Mouse (Mus musculus): Measurements from ENCODE around the gene Wfdc11. TPM values are rescaled to one million over a fixed set of nuclear protein-coding genes. Genes with fewer than 3 reads are reported as not detected.
"Not testable (repeated sequence)": the region's sequence is repeated elsewhere in the genome, so short reads cannot be mapped to it uniquely, and the experiment has no call there.

Gene Wfdc11
- polyA plus RNA-seq, 1 experiment from 2014 or later = not detected

- no peaks in the 10 kb centered on the region for H3K27me3 ChIP-seq
- no peaks in the 10 kb centered on the region for H3K36me3 ChIP-seq
- no peaks in the 10 kb centered on the region for H3K9me3 ChIP-seq
- no peak overlapping the region for H3K9ac ChIP-seq (replicated peaks)
- H3K4me1 ChIP-seq (replicated peaks) = no peaks in the 10 kb centered on the region
- ATAC-seq = no peak
- no peak overlapping the region for H3K27ac ChIP-seq
- WGBS = 84% methylated on average over 4 of the region's 4 CpGs
- H3K4me2 ChIP-seq (replicated peaks) = no peak overlapping the region
- H3K4me3 ChIP-seq (replicated peaks) = no peak overlapping the region
These were observed 52.1 kb downstream of the Wfdc11 start for GRCm38 (mm10) chr2:164621775-164622174.

GRCm38 (mm10) chr2:164619050-164619449 lies 54.8 kb downstream of the Wfdc11 start:
- ATAC-seq = no peak
- no peak overlapping the region for H3K4me3 ChIP-seq (replicated peaks)
- no peak overlapping the region for H3K4me2 ChIP-seq (replicated peaks)
- H3K9me3 ChIP-seq = no peaks in the 10 kb centered on the region
- no peak overlapping the region for H3K27ac ChIP-seq
- WGBS = 79% methylated on average over 5 of the region's 5 CpGs
- no peaks in the 10 kb centered on the region for H3K27me3 ChIP-seq
- no peak overlapping the region for H3K9ac ChIP-seq (replicated peaks)
- no peaks in the 10 kb centered on the region for H3K4me1 ChIP-seq (replicated peaks)
- no peaks in the 10 kb centered on the region for H3K36me3 ChIP-seq

GRCm38 (mm10) chr2:164615386-164615785 lies 58.5 kb downstream of the Wfdc11 start:
- H3K4me2 ChIP-seq (replicated peaks) = no peak overlapping the region
- no peaks in the 10 kb centered on the region for H3K4me1 ChIP-seq (replicated peaks)
- no peak overlapping the region for H3K9ac ChIP-seq (replicated peaks)
- H3K36me3 ChIP-seq = no peaks in the 10 kb centered on the region
- no peak overlapping the region for H3K4me3 ChIP-seq (replicated peaks)
- H3K27me3 ChIP-seq = no peaks in the 10 kb centered on the region
- no peaks in the 10 kb centered on the region for H3K9me3 ChIP-seq
- no peak for ATAC-seq
- 90% methylated on average over 3 of the region's 3 CpGs for WGBS
- H3K27ac ChIP-seq = no peak overlapping the region

- not testable (repeated sequence) for H3K4me3 ChIP-seq (replicated peaks); H3K4me1 ChIP-seq (replicated peaks); H3K27ac ChIP-seq; H3K36me3 ChIP-seq; H3K4me2 ChIP-seq (replicated peaks); ATAC-seq; H3K9me3 ChIP-seq; H3K9ac ChIP-seq (replicated peaks); H3K27me3 ChIP-seq
- WGBS = 52% methylated on average over 8 of the region's 8 CpGs
These were observed 60.4 kb downstream of the Wfdc11 start, which contains the start of the genes Wfdc6b and Wfdc8 for GRCm38 (mm10) chr2:164613471-164613870. Gene Wfdc6b, plus strand, starts transcription at chr2:164613522. Gene Wfdc8, minus strand, starts transcription at chr2:164613626.

Other genes with a start within 250 kb of the Wfdc11 start
- gene Sdc4, start 230.2 kb downstream of the Wfdc11 start, polyA plus RNA-seq (2015; fragmentation: Nextera tagmentation; extraction: Ambion mirVana) = 6.5 and 7.3 TPM in 2 replicates
- 77.6 and 81.1 TPM in 2 replicates for gene Sys1, start 217.1 kb downstream of the Wfdc11 start, polyA plus RNA-seq (2015; fragmentation: Nextera tagmentation; extraction: Ambion mirVana)
- 4.5 and 5.2 TPM in 2 replicates for gene Gm20458, start 213.1 kb downstream of the Wfdc11 start, polyA plus RNA-seq (2015; fragmentation: Nextera tagmentation; extraction: Ambion mirVana)
- gene Trp53tg5, start 200.4 kb downstream of the Wfdc11 start, polyA plus RNA-seq (2015; fragmentation: Nextera tagmentation; extraction: Ambion mirVana) = not detected in 2 replicates
- 8.7 and 8.8 TPM in 2 replicates for gene Dbndd2, start 188.0 kb downstream of the Wfdc11 start, polyA plus RNA-seq (2015; fragmentation: Nextera tagmentation; extraction: Ambion mirVana)
- gene Pigt, start 176.6 kb downstream of the Wfdc11 start, polyA plus RNA-seq (2015; fragmentation: Nextera tagmentation; extraction: Ambion mirVana) = 64.2 and 67.8 TPM in 2 replicates
- 5.7 and 6.8 TPM in 2 replicates for gene Wfdc2, start 111.7 kb downstream of the Wfdc11 start, polyA plus RNA-seq (2015; fragmentation: Nextera tagmentation; extraction: Ambion mirVana)
- not detected in 2 replicates for gene Spint3, start 100.6 kb downstream of the Wfdc11 start, polyA plus RNA-seq (2015; fragmentation: Nextera tagmentation; extraction: Ambion mirVana)
- not detected in 2 replicates for gene Wfdc6a, start 88.6 kb downstream of the Wfdc11 start, polyA plus RNA-seq (2015; fragmentation: Nextera tagmentation; extraction: Ambion mirVana)
- gene Eppin, start 80.5 kb downstream of the Wfdc11 start, polyA plus RNA-seq (2015; fragmentation: Nextera tagmentation; extraction: Ambion mirVana) = not detected in 2 replicates
- not detected in 2 replicates for gene Wfdc6b, start 60.6 kb downstream of the Wfdc11 start, polyA plus RNA-seq (2015; fragmentation: Nextera tagmentation; extraction: Ambion mirVana)
- gene Wfdc8, start 60.5 kb downstream of the Wfdc11 start, polyA plus RNA-seq (2015; fragmentation: Nextera tagmentation; extraction: Ambion mirVana) = not detected in 2 replicates
- not detected in 2 replicates for gene Wfdc16, start 35.3 kb downstream of the Wfdc11 start, polyA plus RNA-seq (2015; fragmentation: Nextera tagmentation; extraction: Ambion mirVana)
- not detected in 2 replicates for gene Wfdc10, start 18.0 kb downstream of the Wfdc11 start, polyA plus RNA-seq (2015; fragmentation: Nextera tagmentation; extraction: Ambion mirVana)
- gene Wfdc9, start 17.5 kb downstream of the Wfdc11 start, polyA plus RNA-seq (2015; fragmentation: Nextera tagmentation; extraction: Ambion mirVana) = not detected in 2 replicates
- gene Wfdc13, start 11.0 kb upstream of the Wfdc11 start, polyA plus RNA-seq (2015; fragmentation: Nextera tagmentation; extraction: Ambion mirVana) = not detected in 2 replicates
- gene Spint4, start 24.4 kb upstream of the Wfdc11 start, polyA plus RNA-seq (2015; fragmentation: Nextera tagmentation; extraction: Ambion mirVana) = not detected in 2 replicates
- gene Spint5, start 41.2 kb upstream of the Wfdc11 start, polyA plus RNA-seq (2015; fragmentation: Nextera tagmentation; extraction: Ambion mirVana) = not detected in 2 replicates
- gene Wfdc3, start 71.8 kb upstream of the Wfdc11 start, polyA plus RNA-seq (2015; fragmentation: Nextera tagmentation; extraction: Ambion mirVana) = 1.2 and 1.3 TPM in 2 replicates
- 65.4 and 72.6 TPM in 2 replicates for gene Dnttip1, start 71.9 kb upstream of the Wfdc11 start, polyA plus RNA-seq (2015; fragmentation: Nextera tagmentation; extraction: Ambion mirVana)
- gene Ube2c, start 95.8 kb upstream of the Wfdc11 start, polyA plus RNA-seq (2015; fragmentation: Nextera tagmentation; extraction: Ambion mirVana) = 203 and 208 TPM in 2 replicates
- gene Tnnc2, start 105.9 kb upstream of the Wfdc11 start, polyA plus RNA-seq (2015; fragmentation: Nextera tagmentation; extraction: Ambion mirVana) = not detected in 2 replicates
- gene Snx21, start 111.7 kb upstream of the Wfdc11 start, polyA plus RNA-seq (2015; fragmentation: Nextera tagmentation; extraction: Ambion mirVana) = 17.2 and 19.1 TPM in 2 replicates
- 19.9 and 20.4 TPM in 2 replicates for gene Acot8, start 130.8 kb upstream of the Wfdc11 start, polyA plus RNA-seq (2015; fragmentation: Nextera tagmentation; extraction: Ambion mirVana)
- 15.2 and 15.5 TPM in 2 replicates for gene Zswim3, start 131.0 kb upstream of the Wfdc11 start, polyA plus RNA-seq (2015; fragmentation: Nextera tagmentation; extraction: Ambion mirVana)
- gene Zswim1, start 148.6 kb upstream of the Wfdc11 start, polyA plus RNA-seq (2015; fragmentation: Nextera tagmentation; extraction: Ambion mirVana) = 25.4 and 25.8 TPM in 2 replicates
- gene Spata25, start 154.4 kb upstream of the Wfdc11 start, polyA plus RNA-seq (2015; fragmentation: Nextera tagmentation; extraction: Ambion mirVana) = not detected in 2 replicates
- 92.0 and 94.2 TPM in 2 replicates for gene Ctsa, start 158.8 kb upstream of the Wfdc11 start, polyA plus RNA-seq (2015; fragmentation: Nextera tagmentation; extraction: Ambion mirVana)
- 4.7 TPM in 2 replicates for gene Neurl2, start 159.4 kb upstream of the Wfdc11 start, polyA plus RNA-seq (2015; fragmentation: Nextera tagmentation; extraction: Ambion mirVana)
- gene Pltp, start 183.6 kb upstream of the Wfdc11 start, polyA plus RNA-seq (2015; fragmentation: Nextera tagmentation; extraction: Ambion mirVana) = 69.1 and 96.1 TPM in 2 replicates
- 98.1 and 108 TPM in 2 replicates for gene Pcif1, start 205.2 kb upstream of the Wfdc11 start, polyA plus RNA-seq (2015; fragmentation: Nextera tagmentation; extraction: Ambion mirVana)
- 13.5 and 15.1 TPM in 2 replicates for gene Zfp335, start 237.7 kb upstream of the Wfdc11 start, polyA plus RNA-seq (2015; fragmentation: Nextera tagmentation; extraction: Ambion mirVana)

Measured in midbrain, embryonic 13.5 days (tissue).